Mouse (Mus musculus) lung, postnatal 0 days (tissue): ENCODE data around the gene Mpnd.

Experiments used
- CTCF ChIP-seq: IDR thresholded peaks from 2 replicates; pipeline ENCODE4 v1.5.1; 2016; ENCODE audit warnings: antibody characterized with exemption, mild to moderate bottlenecking
- EP300 ChIP-seq: IDR thresholded peaks from 2 replicates; pipeline ENCODE4 v1.6.1; 2016; ENCODE audit warnings: antibody characterized with exemption, mild to moderate bottlenecking, control low read depth

DNA sequence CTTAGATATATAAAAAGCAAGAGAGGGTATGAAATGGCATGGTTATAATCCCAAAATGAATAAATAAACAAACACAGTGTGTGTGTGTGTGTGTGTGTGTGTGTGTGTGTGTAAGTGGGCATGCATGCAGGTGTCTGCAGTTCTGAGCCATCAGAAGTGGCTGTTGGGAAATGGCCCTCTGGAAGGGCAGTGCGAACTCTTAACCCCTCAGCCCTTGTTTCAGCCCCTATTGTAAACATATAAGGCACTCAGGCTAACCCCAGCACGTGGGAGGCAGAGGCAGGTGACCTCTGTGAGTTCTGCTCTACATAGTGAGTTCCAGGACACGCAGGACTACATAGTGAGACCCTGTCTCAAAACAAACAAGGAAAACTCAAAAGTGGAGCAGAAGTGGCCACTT is 28.2 kb upstream of the Mpnd start:
- TF ChIP-seq CTCF (no peak), EP300 (no peak)
